Mouse (Mus musculus) liver, embryonic 14.5 days (tissue): ENCODE measurements around the gene Nop2. TPM values are rescaled to one million over a fixed set of nuclear protein-coding genes. Genes with fewer than 3 reads are reported as not detected.

Source experiments
- ATAC-seq: fragments of 200-750 bp; cut with Nextera tagmentation; 2 replicates; pipeline ENCODE4 v1.8.0; 2017; ENCODE audit warnings: moderate number of reproducible peaks, mild to moderate bottlenecking, moderate library complexity; ENCODE audit not compliant: insufficient read depth
- DNase-seq, 3 experiments: peaks; one replicate each; pipeline ENCODE4 v3.0.0-alpha.2; 2012 to 2013; ENCODE audit warnings: low read depth in 3 of 3, low spot score in 3 of 3
- H3K27ac ChIP-seq: fragments of 300-500 bp; sonication (generic); 2 replicates; pipeline ENCODE4 v1.5.1; 2014; ENCODE audit warnings: moderate library complexity, mild to moderate bottlenecking, control low read depth, inconsistent platforms
- H3K27me3 ChIP-seq: fragments of 300-500 bp; sonication (generic); 2 replicates; pipeline ENCODE4 v1.6.1; 2014; ENCODE audit warnings: mild to moderate bottlenecking, low read length, moderate library complexity; ENCODE audit not compliant: control insufficient read depth, insufficient read depth
- H3K36me3 ChIP-seq: fragments of 300-500 bp; sonication (generic); replicated peaks from 2 replicates; pipeline ENCODE4 v1.6.1; 2014; ENCODE audit warnings: low read depth; ENCODE audit not compliant: control insufficient read depth, insufficient read depth
- H3K4me1 ChIP-seq, 2 experiments: fragments of 200-500 bp in 1 of 2; fragments of 300-500 bp in 1 of 2; sonication (generic) in 1 of 2; replicated peaks; 2 replicates each; pipeline ENCODE4 v1.6.1; 2012 to 2014; ENCODE audit warnings: antibody characterized with exemption in 1 of 2, inconsistent platforms in 1 of 2, low read length in 1 of 2; ENCODE audit not compliant: control insufficient read depth in 2 of 2, insufficient read depth in 2 of 2
- H3K4me2 ChIP-seq: fragments of 300-500 bp; sonication (generic); 2 replicates; pipeline ENCODE4 v1.6.1; 2014; ENCODE audit warnings: low read depth, mild to moderate bottlenecking, control low read depth, moderate library complexity
- H3K4me3 ChIP-seq, 2 experiments: fragments of 200-500 bp in 1 of 2; fragments of 300-500 bp in 1 of 2; sonication (generic) in 1 of 2; 2 replicates each; pipeline ENCODE4 v1.5.1; 2012 to 2014; ENCODE audit warnings: low read depth in 2 of 2, low read length in 2 of 2, mild to moderate bottlenecking in 2 of 2, control low read depth in 1 of 2, inconsistent platforms in 1 of 2, moderate library complexity in 1 of 2; ENCODE audit not compliant: insufficient read depth in 1 of 2
- H3K9ac ChIP-seq: fragments of 300-500 bp; sonication (generic); replicated peaks from 2 replicates; pipeline ENCODE4 v1.6.1; 2014; ENCODE audit warnings: mild to moderate bottlenecking, control low read depth, moderate library complexity
- H3K9me3 ChIP-seq: fragments of 300-500 bp; sonication (generic); 2 replicates; pipeline ENCODE4 v1.6.1; 2016; ENCODE audit warnings: low read length, mixed read lengths; ENCODE audit not compliant: control insufficient read depth
- CTCF ChIP-seq: IDR thresholded peaks from 2 replicates; pipeline ENCODE4 v1.5.1; 2016; ENCODE audit warnings: antibody characterized with exemption, low read depth, control low read depth
- EP300 ChIP-seq: IDR thresholded peaks from 2 replicates; pipeline ENCODE4 v1.6.1; 2016; ENCODE audit warnings: antibody characterized with exemption, low read depth
- WGBS: fragments of 180-500 bp; shearing (Covaris S2); extraction: QIAGEN DNeasy Blood & Tissue Kit; methylation state at CpG from one replicate; pipeline ENCODE4 v1.1.7; 2014; ENCODE audit not compliant: insufficient replicate concordance; 5-methylcytosine and 5-hydroxymethylcytosine counted together
- polyA plus RNA-seq, 2 experiments: library from polyadenylated mRNA; depleted of rRNA in 1 of 2; stranded (reverse) in 1 of 2; unstranded in 1 of 2; fragments of >200 nt; fragmentation: Nextera tagmentation in 1 of 2; extraction: Ambion mirVana in 1 of 2; gene quantifications; 2 replicates each; pipeline versions ENCODE4 v1.2.1 to v1.2.3; 2012 to 2014

The Nop2 gene
- polyA plus RNA-seq, 2 experiments = 24.5 to 33.1 TPM

DNA sequence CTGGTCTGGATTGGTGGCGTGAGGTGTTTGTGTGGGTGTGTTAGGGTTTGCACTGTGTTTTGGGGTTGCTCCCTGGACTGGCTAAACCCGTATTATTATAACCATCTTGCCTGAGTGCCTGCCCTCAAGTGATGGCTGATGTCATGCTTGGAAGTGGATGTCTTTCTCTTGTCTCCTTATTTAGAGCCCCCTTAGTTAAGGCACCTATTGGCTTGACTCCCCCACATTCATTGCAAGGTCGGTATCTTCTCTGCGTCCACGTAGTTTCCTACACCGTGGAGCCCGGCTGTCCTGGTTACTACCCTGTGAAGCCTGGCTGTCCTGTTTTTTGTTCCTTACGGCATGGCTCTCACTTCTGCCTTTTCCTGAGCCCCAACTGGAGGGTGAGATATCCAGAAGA is 33.8 kb upstream of the Nop2 start:
- no peak overlapping the region for H3K27ac ChIP-seq
- 57% methylated on average over 8 of the region's 8 CpGs for WGBS
- peaks cover 30 to 32% of the 10 kb centered on the region in 2 experiments for H3K4me1 ChIP-seq
- H3K9me3 ChIP-seq = no peaks in the 10 kb centered on the region
- H3K4me3 ChIP-seq = peak overlapping the region; percentile 85 to 88
- H3K9ac ChIP-seq = peak overlapping the region; percentile 88
- H3K36me3 ChIP-seq = peaks cover 44% of the 10 kb centered on the region
- DNase-seq (no peak), ATAC-seq (no peak)
- H3K27me3 ChIP-seq = no peaks in the 10 kb centered on the region
- peak overlapping the region; percentile 89 for H3K4me2 ChIP-seq
- no peak for TF ChIP-seq EP300
- no peak for TF ChIP-seq CTCF

DNA sequence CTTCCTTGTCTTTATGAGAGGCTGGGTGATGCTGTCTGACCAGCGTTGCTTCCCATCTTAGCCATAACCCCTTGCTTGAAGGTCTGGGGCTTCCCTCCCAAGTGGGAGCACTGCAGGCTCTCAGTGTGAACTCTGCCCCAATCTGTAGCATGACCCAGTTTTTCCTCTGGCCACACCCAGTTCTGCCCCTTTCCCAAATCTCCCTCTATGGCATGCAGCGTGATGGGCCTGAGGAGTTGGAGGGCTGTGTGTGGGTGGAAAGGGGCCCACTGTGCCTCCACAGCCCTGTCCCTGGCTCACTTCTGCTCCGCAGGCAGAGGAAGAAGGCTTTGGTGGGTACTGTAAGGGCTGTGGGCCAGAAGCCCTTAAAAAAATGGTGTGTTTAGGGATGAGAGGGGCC is 33.2 kb upstream of the Nop2 start:
- Histone ChIP-seq H3K9ac (peak overlapping the region; percentile 11), H3K36me3 (peaks cover 48% of the 10 kb centered on the region), H3K27ac (no peak overlapping the region), H3K27me3 (no peaks in the 10 kb centered on the region), H3K4me1 (peaks cover 33 to 34% of the 10 kb centered on the region in 2 experiments), H3K4me2 (peak overlapping the region; percentile 89), H3K9me3 (no peaks in the 10 kb centered on the region), H3K4me3 (peak overlapping the region in 1 of 2 experiments; percentile 88; a peak in 3 of 4 replicates)
- ATAC-seq (no peak), DNase-seq (no peak)
- TF ChIP-seq EP300 (no peak), CTCF (no peak)
- 61% methylated on average over 3 of the region's 3 CpGs for WGBS

- Histone ChIP-seq H3K9me3 (no peaks in the 10 kb centered on the region), H3K36me3 (peaks cover 48% of the 10 kb centered on the region), H3K27ac (no peak overlapping the region), H3K4me2 (peak overlapping the region; percentile 89; the same call in 1 of the 2 replicates), H3K27me3 (no peaks in the 10 kb centered on the region), H3K4me1 (peaks cover 39 to 41% of the 10 kb centered on the region in 2 experiments), H3K9ac (no peak overlapping the region), H3K4me3 (no peak overlapping the region)
- ATAC-seq (no peak), DNase-seq (no peak)
- no peak for TF ChIP-seq EP300
- no peak for TF ChIP-seq CTCF
- WGBS = 76% methylated on average over 5 of the region's 5 CpGs
Measured at GRCm38 (mm10) chr6:125099421-125099971, 32.2 kb upstream of the Nop2 start.

DNA sequence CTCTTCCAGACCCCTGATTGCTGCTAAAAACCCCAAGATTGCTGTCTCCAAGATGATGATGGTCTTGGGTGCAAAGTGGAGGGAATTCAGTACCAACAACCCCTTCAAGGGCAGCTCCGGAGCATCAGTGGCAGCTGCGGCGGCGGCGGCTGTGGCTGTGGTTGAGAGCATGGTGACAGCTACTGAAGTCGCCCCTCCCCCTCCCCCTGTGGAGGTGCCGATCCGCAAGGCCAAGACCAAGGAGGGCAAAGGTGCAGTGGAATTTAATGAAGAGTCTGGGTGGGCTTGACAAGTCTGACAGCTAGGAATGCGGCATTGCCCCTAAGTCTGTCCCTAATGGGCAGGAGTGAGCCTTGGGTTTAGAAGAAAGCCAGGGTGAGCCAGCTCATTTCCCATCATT is 30.3 kb upstream of the Nop2 start:
- Histone ChIP-seq H3K4me3 (no peak overlapping the region), H3K4me1 (peaks cover 35 to 37% of the 10 kb centered on the region in 2 experiments), H3K27ac (no peak overlapping the region), H3K9ac (no peak overlapping the region), H3K4me2 (no peak overlapping the region), H3K36me3 (peaks cover 66% of the 10 kb centered on the region), H3K27me3 (no peaks in the 10 kb centered on the region), H3K9me3 (no peaks in the 10 kb centered on the region)
- DNase-seq = no peak
- no peak for ATAC-seq
- WGBS = 85% methylated on average over 9 of the region's 9 CpGs
- TF ChIP-seq EP300 (no peak), CTCF (no peak)

DNA sequence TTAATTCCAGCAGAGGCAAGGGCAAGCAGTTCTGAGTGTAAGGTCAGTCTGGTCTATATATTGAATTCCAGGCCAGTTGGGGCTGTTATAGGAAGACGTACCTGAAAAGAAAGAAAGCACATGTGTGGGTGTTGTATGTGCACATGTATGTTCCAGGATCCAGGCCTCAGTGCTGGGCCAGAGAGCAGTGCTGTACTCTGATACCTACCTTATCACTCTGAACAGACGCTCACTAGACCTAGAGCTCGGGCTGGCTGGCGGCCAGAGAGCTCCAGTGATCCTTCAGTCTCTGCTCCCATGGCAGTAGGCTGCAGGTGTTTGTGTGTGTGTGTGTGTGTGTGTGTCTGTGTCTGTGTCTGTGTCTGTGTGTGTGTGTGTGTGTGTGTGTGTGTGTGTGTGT is 27.5 kb upstream of the Nop2 start:
- Histone ChIP-seq H3K9ac (peak overlapping the region; percentile 56), H3K27me3 (no peaks in the 10 kb centered on the region), H3K4me1 (peaks cover 18% of the 10 kb centered on the region in 2 experiments), H3K4me3 (no peak overlapping the region), H3K9me3 (no peaks in the 10 kb centered on the region), H3K4me2 (peak overlapping the region; percentile 62), H3K27ac (peak overlapping the region; percentile 94), H3K36me3 (peaks cover 86% of the 10 kb centered on the region)
- ATAC-seq (peak; percentile 100), DNase-seq (peak; percentile 84 to 90 (median 85))
- 7% methylated on average over 4 of the region's 4 CpGs for WGBS
- no peak for TF ChIP-seq CTCF
- TF ChIP-seq EP300 = peak; percentile 92
